Mouse (Mus musculus) small intestine, adult 2 months (tissue): ENCODE results near the gene Znrf3. TPM values are rescaled to one million over a fixed set of nuclear protein-coding genes. Genes with fewer than 3 reads are reported as not detected.

Experiments used
- H3K27ac ChIP-seq: fragments of 200-500 bp; 2 replicates; pipeline ENCODE4 v1.5.1; 2012; ENCODE audit warnings: low read depth, low read length, control low read depth, inconsistent platforms; ENCODE audit not compliant: insufficient read depth
- H3K27me3 ChIP-seq: fragments of 200-500 bp; 2 replicates; pipeline ENCODE4 v1.6.1; 2012; ENCODE audit warnings: mild to moderate bottlenecking, moderate library complexity, low read length, inconsistent platforms; ENCODE audit not compliant: control insufficient read depth, insufficient read depth
- H3K36me3 ChIP-seq: fragments of 200-500 bp; 2 replicates; pipeline ENCODE4 v1.6.1; 2012; ENCODE audit warnings: mild to moderate bottlenecking, low read length, control low read depth, inconsistent platforms; ENCODE audit not compliant: control insufficient read depth, insufficient read depth
- H3K4me1 ChIP-seq: fragments of 200-500 bp; 2 replicates; pipeline ENCODE4 v1.6.1; 2012; ENCODE audit warnings: low read length, inconsistent platforms, mixed read lengths; ENCODE audit not compliant: control insufficient read depth, insufficient read depth, insufficient read length
- H3K4me3 ChIP-seq: fragments of 200-500 bp; 2 replicates; pipeline ENCODE4 v1.5.1; 2012; ENCODE audit warnings: low read depth, mild to moderate bottlenecking, control low read depth, inconsistent platforms, low read length, moderate library complexity
- CTCF ChIP-seq: fragments of 200-500 bp; IDR thresholded peaks from 2 replicates; pipeline ENCODE4 v1.5.1; 2012; ENCODE audit warnings: low read depth, mild to moderate bottlenecking, control low read depth, inconsistent platforms, low read length, moderate library complexity, mixed read lengths; ENCODE audit not compliant: insufficient replicate concordance, insufficient read length; ENCODE audit errors: extremely low read depth
- POLR2A ChIP-seq: fragments of 200-500 bp; IDR thresholded peaks from 2 replicates; pipeline ENCODE4 v1.6.1; 2012; ENCODE audit warnings: low read depth, mild to moderate bottlenecking, control low read depth, inconsistent platforms, low read length, moderate library complexity
- WGBS: fragments of 180-500 bp; shearing (Covaris S2); methylation state at CpG from one replicate; pipeline ENCODE4 v1.1.7; 2018; 5-methylcytosine and 5-hydroxymethylcytosine counted together
- polyA plus RNA-seq: library from polyadenylated mRNA; depleted of rRNA; stranded (reverse); fragments of >200 nt; gene quantifications from 2 replicates; pipeline ENCODE4 v1.2.3, GENCODE M21; 2012

The Znrf3 gene
- polyA plus RNA-seq, 1 experiment = 4.1 TPM

GRCm38 (mm10) chr11:5336852-5337251, 107.8 kb downstream of the Znrf3 start:
- Histone ChIP-seq H3K27ac (no peak overlapping the region), H3K36me3 (no peaks in the 10 kb centered on the region), H3K4me3 (no peak overlapping the region), H3K27me3 (no peaks in the 10 kb centered on the region), H3K4me1 (no peaks in the 10 kb centered on the region; the same call in 1 of the 2 replicates)
- WGBS = 90% methylated on average over 7 of the region's 7 CpGs
- TF ChIP-seq POLR2A (no peak), CTCF (no peak)

GRCm38 (mm10) chr11:5336269-5336668, 108.4 kb downstream of the Znrf3 start:
- H3K27ac ChIP-seq = no peak overlapping the region
- no peaks in the 10 kb centered on the region for H3K36me3 ChIP-seq
- TF ChIP-seq POLR2A (no peak), CTCF (no peak)
- no peaks in the 10 kb centered on the region; the same call in 1 of the 2 replicates for H3K4me1 ChIP-seq
- H3K27me3 ChIP-seq = no peaks in the 10 kb centered on the region
- no peak overlapping the region for H3K4me3 ChIP-seq

- 97% methylated on average over 4 of the region's 4 CpGs for WGBS
Measured at GRCm38 (mm10) chr11:5330851-5331250, 113.8 kb downstream of the Znrf3 start.

GRCm38 (mm10) chr11:5327693-5328092, 117.0 kb downstream of the Znrf3 start:
- Histone ChIP-seq H3K27me3 (no peaks in the 10 kb centered on the region), H3K36me3 (0 out of 2 replicates have a peak, but pooled peaks cover 1% of the 10 kb centered on the region), H3K4me3 (no peak overlapping the region), H3K4me1 (no peaks in the 10 kb centered on the region), H3K27ac (no peak overlapping the region)
- WGBS = 74% methylated on average over 1 of the region's 1 CpGs
- TF ChIP-seq CTCF (no peak), POLR2A (no peak)

More at GRCm38 (mm10) chr11:5330851-5331250, 113.8 kb downstream of the Znrf3 start:
- Histone ChIP-seq H3K27ac (no peak overlapping the region), H3K4me1 (no peaks in the 10 kb centered on the region; the same call in 1 of the 2 replicates), H3K4me3 (no peak overlapping the region), H3K27me3 (no peaks in the 10 kb centered on the region), H3K36me3 (0 out of 2 replicates have a peak, but pooled peaks cover 1% of the 10 kb centered on the region)
- TF ChIP-seq CTCF (no peak), POLR2A (no peak)

- H3K27ac ChIP-seq = no peak overlapping the region
- TF ChIP-seq POLR2A (no peak), CTCF (no peak)
- no peaks in the 10 kb centered on the region for H3K4me1 ChIP-seq
- H3K4me3 ChIP-seq = no peak overlapping the region
- H3K36me3 ChIP-seq = 0 out of 2 replicates have a peak, but pooled peaks cover 1% of the 10 kb centered on the region
- WGBS = 93% methylated on average over 3 of the region's 3 CpGs
- H3K27me3 ChIP-seq = no peaks in the 10 kb centered on the region
Measured at GRCm38 (mm10) chr11:5326252-5326651, 118.4 kb downstream of the Znrf3 start.

- Histone ChIP-seq H3K4me1 (no peaks in the 10 kb centered on the region), H3K27ac (no peak overlapping the region), H3K4me3 (no peak overlapping the region), H3K36me3 (0 out of 2 replicates have a peak, but pooled peaks cover 1% of the 10 kb centered on the region), H3K27me3 (no peaks in the 10 kb centered on the region)
- no peak for TF ChIP-seq CTCF
- no peak for TF ChIP-seq POLR2A
- 92% methylated on average over 6 of the region's 6 CpGs for WGBS
Measured at GRCm38 (mm10) chr11:5325217-5325616, 119.4 kb downstream of the Znrf3 start.

- TF ChIP-seq CTCF (no peak), POLR2A (no peak)
- Histone ChIP-seq H3K27me3 (no peaks in the 10 kb centered on the region), H3K36me3 (0 out of 2 replicates have a peak, but pooled peaks cover 1% of the 10 kb centered on the region), H3K4me1 (no peaks in the 10 kb centered on the region), H3K27ac (no peak overlapping the region), H3K4me3 (no peak overlapping the region)
- WGBS = 78% methylated on average over 2 of the region's 2 CpGs
Measured at GRCm38 (mm10) chr11:5324296-5324695, 120.4 kb downstream of the Znrf3 start.
